Mouse (Mus musculus) layer of hippocampus, adult 8-10 months (tissue): ENCODE data around the gene Erg28. TPM values are rescaled to one million over a fixed set of nuclear protein-coding genes. Genes with fewer than 3 reads are reported as not detected.

Experiments used
- DNase-seq, 2 experiments: peaks; one replicate each; pipeline ENCODE4 v3.0.0; 2022; ENCODE audit warnings: low spot score in 2 of 2
- total RNA-seq, 4 experiments: library from RNA; stranded (reverse); gene quantifications; 2 replicates each; pipeline ENCODE4 v1.2.4; 2022

The Erg28 gene
- total RNA-seq, 4 experiments from 2014 or later = 55.2 to 66.9 (median 62.7) TPM

- DNase-seq = no peak
Observed at GRCm38 (mm10) chr12:85813599-85813998, 10.8 kb downstream of the Erg28 start.

GRCm38 (mm10) chr12:85811676-85812075, 12.7 kb downstream of the Erg28 start:
- DNase-seq = no peak

- no peak for DNase-seq
Observed at GRCm38 (mm10) chr12:85810959-85811358, 13.4 kb downstream of the Erg28 start.

GRCm38 (mm10) chr12:85809726-85810125, 14.6 kb downstream of the Erg28 start:
- no peak for DNase-seq

GRCm38 (mm10) chr12:85800031-85800430, 24.3 kb downstream of the Erg28 start:
- no peak for DNase-seq

DNA sequence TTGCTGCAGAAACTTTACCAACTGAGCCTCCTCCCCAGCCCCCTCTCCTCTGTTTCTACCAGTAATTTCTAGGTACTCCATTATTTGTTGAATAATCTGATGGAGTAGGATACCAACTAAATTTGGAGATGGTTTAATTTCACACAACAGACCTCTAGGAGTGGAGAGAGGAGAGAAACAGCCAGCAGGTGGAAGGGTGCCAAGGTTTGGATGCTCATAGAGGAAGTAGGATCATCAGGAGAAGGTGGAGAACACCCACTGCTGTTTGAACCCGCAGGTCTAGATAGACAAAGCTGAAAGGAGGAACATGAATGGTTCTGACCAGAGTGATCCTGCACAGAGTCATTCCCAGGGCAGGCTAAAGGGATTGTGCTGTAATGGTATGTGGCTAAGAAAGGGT, 28.8 kb downstream of the Erg28 start:
- no peak for DNase-seq

DNA sequence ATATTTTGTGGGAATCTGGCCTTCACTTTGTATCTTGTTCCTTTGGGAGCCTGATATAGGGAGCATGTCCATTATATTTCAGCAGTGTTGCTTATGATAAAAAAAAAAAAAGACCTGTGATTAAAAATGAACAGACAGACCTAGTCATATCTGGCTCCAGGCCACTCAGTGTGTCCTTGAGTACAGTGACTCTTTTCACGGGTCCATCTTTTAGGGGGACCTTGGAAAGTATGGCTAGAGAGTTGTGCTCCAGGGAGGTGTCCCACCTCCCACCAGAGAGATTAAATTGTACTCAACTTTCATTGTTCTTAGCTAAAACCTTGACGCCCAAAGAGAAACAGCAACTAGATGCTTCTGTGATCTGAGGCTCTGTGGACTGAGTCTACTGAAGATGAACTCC, 30.3 kb downstream of the Erg28 start:
- DNase-seq = no peak

- peak; percentile 21 to 48 for DNase-seq
Observed at GRCm38 (mm10) chr12:85792821-85793346, 31.5 kb downstream of the Erg28 start.

DNA sequence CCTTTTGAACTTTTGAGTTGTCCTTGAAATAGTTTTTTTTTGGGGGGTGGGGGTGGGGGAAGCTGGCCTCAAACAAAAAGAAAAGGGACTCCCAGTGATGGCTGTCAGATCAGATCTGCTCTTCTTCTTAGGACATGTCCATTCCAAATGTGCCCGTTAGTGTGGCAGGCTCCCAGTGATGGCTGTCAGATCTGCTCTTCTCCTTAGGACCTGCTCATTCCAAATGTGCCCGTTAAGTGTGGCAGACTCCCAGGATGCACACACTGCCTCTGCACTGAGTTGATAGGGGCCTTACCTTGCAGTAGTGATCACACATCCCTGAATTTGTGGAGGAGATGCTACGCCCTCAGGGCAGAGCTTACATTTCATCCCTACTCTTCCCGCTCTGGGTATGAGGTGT, 32.2 kb downstream of the Erg28 start:
- DNase-seq = no peak

GRCm38 (mm10) chr12:85784916-85785815, 39.2 kb downstream of the Erg28 start:
- no peak for DNase-seq

- DNase-seq = no peak
Observed at GRCm38 (mm10) chr12:85781606-85782005, 42.7 kb downstream of the Erg28 start.

DNA sequence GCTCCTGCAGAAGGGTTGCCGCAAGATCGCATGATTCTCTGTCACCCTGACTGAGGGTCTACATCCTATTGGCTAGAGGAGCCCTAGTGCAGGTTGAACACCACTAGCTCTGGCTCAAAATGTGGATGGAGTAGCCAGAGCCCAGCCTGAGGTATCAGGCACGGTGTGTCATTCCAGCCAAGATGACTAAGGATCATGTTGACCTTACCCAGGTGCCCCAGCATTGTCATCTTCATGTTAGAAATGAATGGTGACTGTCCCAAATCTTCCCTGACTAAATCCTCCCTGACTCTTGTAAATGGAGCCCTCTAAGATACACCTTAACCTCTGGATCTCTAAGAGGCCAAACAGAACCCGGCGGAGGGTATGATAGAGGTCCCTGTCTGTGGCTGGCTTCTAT, 44.6 kb downstream of the Erg28 start:
- DNase-seq = no peak

GRCm38 (mm10) chr12:85778962-85779361, 45.4 kb downstream of the Erg28 start:
- no peak for DNase-seq

GRCm38 (mm10) chr12:85771356-85771755, 53.0 kb downstream of the Erg28 start:
- no peak for DNase-seq

GRCm38 (mm10) chr12:85767750-85768149, 56.6 kb downstream of the Erg28 start:
- no peak for DNase-seq

DNA sequence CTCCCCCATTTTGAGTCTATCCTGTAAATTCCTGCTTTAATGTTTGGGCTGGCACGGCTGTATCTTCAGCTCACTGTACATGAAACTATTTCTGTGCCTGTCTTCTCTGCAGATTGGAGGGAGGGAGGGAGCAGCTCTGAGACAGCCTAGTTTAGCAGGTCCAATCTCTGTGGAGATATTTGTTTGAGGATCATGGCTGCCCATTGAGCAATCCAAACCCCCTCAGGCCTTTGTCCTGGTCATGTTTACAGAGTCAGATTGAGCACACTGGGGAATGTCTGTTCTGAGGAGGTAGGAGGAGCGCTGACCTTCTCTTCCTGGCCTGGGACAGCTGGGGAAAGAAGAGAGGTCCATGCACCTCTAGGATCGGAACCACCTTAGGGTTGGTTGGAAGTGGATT, 58.1 kb downstream of the Erg28 start:
- DNase-seq = no peak

Other genes starting within 250 kb of the Erg28 start
- gene Jdp2, start 225.5 kb downstream of the Erg28 start, total RNA-seq = 10 to 100 TPM; 41.8 to 54.1 (median 44.0) TPM
- 1 to 10 TPM in 1 of 4 experiments, under 1 TPM in 1, not detected in 2; 0.94 to 1.2 TPM for gene Batf, start 137.9 kb downstream of the Erg28 start, total RNA-seq
- 1 to 10 TPM; 1.5 to 2.7 (median 2.2) TPM for gene Flvcr2, start 78.0 kb downstream of the Erg28 start, total RNA-seq
- gene Ttll5, start 109 bp upstream of the Erg28 start, total RNA-seq = 10 to 100 TPM; 43.8 to 55.8 (median 51.1) TPM